Mouse (Mus musculus): ENCODE data around the gene BC035044.

GRCm38 (mm10) chr6:128852766-128853165 is 38.2 kb downstream of the BC035044 start:
- no peak for TF ChIP-seq CTCF (IDR thresholded peaks at IDR 0.05; ENCODE audit: insufficient read depth, low read length)
- no peak for TF ChIP-seq POLR2A (IDR thresholded peaks at IDR 0.05; ENCODE audit: borderline replicate concordance, extremely low read depth, low read depth, low read length)

Measured in lung, adult 2 months (tissue).